Mouse (Mus musculus): ENCODE data around the gene Ints2.

- no peak for TF ChIP-seq CTCF (IDR thresholded peaks at IDR 0.05; ENCODE audit: control insufficient read depth, insufficient read depth, insufficient replicate concordance, low read depth, low read length)
- no peak for TF ChIP-seq POLR2A (IDR thresholded peaks at IDR 0.05; ENCODE audit: control insufficient read depth, low read depth, low read length)
Measured at GRCm38 (mm10) chr11:86278442-86279102, 21.2 kb upstream of the Ints2 start.
